Mouse (Mus musculus): ENCODE data around the gene Gm34653.

DNA sequence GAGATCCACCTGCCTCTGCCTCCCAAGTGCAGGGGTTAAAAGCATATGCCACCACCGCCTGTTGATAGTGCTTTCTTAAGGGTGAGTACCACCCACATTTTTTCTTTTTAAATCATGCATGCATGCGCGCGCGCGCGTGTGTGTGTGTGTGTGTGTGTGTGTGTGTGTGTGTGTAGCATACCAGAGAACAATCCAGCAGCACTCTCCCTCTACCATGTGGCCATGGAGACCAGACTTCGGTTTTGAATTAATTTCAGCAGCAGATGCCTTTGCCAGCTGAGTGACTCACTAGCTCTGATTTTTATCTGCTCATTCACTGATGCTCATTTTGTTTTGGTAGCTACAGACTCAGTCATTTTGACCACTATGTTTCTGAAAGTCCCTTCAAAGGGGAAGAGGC, 8.9 kb downstream of the Gm34653 start:
- no peak for TF ChIP-seq CTCF (IDR thresholded peaks at IDR 0.05; ENCODE audit: borderline replicate concordance, insufficient read depth, low read length)
- TF ChIP-seq POLR2A (IDR thresholded peaks at IDR 0.05; ENCODE audit: low read depth, low read length): no peak
